Mouse (Mus musculus) lung, postnatal 4 days (tissue): ENCODE data around the gene Ciz1.
A peak's percentile ranks its signal among the peaks of the same experiment; 100 is the strongest.

Experiments
- DNase-seq, 2 experiments: peaks; one replicate each; pipeline ENCODE4 v3.0.0; 2021

Gene Ciz1

DNA sequence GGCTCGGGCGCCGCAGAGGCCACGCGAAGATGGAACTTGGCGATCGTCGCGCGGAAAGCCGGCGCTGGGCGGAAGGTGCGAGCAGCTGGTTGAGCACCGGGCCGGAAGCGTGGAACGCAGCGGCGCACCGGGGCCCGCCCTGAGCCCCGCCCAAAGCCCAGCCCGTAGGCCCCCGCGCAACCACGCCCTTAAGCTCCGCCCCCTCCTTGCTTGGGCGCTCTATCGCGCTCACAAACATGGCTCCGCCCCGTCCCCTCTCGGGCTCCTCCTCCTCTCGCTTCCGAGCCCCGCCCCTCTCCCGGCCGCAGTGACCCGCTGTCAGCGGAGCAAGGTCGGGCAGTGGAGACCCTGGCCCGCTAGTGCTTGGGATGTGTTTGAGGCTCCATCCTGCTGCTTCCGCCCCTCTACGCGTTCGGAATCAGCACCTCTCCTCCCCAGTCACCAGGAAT lies 29.7 kb downstream of the Ciz1 start, which contains the start of gene 1110008P14Rik:
TSS of gene 1110008P14Rik (minus strand) at position 164 of the 449 bp plus-strand sequence.
- peak; percentile 95 to 97 for DNase-seq

DNA sequence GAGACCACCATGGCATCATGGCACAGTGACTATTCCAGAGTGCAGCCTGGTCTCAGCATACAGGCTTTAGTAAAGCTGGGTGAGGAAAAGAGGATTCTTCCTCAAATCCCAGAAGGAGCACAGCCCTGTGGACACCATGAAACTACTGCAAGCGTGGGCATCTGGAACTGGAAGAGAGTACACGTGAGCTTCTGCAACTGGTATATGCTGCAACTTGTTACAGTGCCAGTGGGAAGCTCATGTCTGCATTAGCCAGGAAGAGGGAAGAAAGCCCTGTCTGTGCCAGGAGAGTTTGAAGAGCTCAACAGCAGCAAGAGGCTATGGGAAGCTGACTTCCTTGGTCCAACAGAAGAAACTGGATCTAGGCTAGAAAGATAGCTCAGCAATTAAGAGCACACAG lies 30.6 kb downstream of the Ciz1 start:
- DNase-seq, result no peak

DNA sequence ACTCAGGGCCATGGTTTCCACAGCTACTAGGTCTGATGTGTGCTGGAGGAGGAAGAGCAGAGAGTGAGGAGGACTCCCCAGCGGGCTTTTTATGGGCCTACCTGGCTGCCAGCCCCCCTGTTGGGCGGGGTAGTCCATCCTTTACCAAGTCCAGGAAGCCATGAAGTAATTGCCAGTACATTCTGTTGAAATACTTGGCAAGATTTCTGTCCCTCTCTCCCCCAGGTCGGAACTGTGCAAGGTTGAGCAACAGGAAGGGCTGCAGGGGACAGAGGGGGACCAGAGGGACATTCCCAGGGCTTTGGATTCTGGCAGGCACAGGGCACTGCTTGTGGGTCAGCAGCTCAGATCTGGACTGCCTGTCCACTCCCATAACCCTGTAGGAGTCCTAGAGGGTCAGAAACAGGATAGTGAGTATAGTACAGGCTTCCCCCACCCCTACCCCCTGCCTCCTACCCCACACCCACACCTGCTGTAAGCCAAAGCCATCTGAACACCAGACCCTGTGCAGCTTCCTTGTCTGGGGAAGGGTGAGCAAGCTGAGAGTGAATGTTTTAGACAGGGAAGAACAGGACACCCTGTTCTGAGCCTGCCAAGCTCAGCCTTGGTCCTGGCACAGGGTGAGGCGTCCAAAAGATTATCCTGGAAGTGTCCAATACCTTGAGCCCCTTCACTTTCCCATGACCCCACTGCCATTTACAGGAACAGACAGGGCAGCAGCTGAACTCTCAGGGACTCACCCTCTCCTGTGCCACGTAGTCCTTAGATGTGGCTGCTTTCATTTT lies 35.8 kb downstream of the Ciz1 start, which contains the start of gene Lcn2:
TSS of gene Lcn2 (minus strand) at position 547 of the 785 bp plus-strand sequence.
- DNase-seq, result peak; percentile 35 to 55

DNA sequence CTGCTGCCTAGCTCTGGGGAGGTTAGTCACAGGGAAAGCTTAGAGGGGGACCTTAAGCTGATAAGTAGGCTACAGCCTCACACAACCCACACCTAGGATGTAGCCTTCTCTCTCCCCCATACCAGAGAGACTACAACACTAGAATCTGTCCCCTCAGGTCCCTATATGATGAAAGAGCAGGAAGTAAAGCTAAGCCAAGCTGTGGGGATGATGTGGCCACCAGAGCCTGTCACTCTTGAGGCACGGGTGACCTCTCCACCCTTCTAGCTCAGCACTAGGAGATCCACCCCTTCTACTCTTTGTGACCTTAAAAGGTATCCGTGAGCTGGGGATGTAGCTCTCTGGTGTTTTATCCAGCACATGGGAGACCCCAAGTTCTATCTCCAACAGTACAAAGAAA lies 37.0 kb downstream of the Ciz1 start:
- no peak for DNase-seq

DNA sequence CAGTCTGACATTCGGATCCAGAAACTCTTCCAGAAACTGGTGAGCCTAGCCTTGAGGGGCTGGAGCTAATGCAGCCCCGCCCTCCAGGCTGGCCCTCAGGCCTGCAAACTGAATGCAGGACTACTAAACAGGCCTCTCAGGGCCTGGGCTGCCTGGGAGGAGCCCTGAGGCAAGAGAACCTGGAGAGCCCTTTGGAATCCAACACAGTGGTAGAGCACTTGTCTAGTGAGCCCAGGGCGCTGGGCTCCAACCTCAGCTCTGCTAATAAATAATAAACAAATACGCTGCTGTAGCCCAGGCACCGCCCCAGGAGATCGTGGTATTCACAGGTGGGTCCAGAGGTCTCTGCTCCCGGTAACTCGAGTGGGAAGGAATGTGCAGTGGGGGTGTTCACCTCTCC lies 38.7 kb downstream of the Ciz1 start:
- peak; percentile 42 to 73 for DNase-seq

DNA sequence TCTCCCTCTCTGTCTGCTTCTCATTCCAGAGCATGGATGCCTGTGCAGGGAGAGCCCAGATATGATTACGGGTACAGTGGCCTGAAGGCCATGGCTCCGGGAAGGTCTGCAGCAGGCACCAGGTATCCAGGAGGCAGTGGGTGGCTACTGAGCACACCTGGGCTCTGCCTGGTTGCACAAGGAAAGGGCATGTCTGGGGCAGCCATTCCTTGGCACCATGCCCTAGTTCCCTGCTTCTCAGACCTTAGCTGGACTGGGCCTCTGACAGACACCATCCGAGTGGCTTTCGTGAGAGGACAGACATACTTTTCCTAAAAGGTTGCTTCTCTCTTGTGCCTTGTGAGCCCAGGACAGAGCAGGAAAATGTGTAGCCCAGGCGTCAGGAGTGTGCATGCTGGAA lies 39.9 kb downstream of the Ciz1 start:
- peak; percentile 69 to 70 for DNase-seq

DNA sequence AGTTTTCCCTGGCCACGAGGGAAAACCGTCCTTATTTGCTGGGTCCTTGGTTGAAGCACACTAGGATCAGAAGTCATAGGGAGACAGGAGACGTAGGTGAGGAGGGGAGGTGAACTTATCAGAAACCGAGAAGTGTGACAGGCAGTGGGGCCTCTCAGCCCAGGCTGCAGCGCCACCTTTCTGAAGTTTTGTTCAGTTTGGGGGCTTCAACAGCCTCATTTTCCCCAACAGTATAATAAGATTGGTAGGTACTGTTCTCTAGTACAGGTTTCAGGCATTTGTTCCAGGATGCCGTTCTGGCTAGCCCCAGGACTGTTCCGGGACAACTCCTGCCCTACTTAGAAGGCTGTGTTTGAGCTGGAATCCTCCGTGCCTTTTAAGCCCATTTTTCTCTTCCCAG lies 42.8 kb downstream of the Ciz1 start:
- DNase-seq, result peak; percentile 46 to 64

DNA sequence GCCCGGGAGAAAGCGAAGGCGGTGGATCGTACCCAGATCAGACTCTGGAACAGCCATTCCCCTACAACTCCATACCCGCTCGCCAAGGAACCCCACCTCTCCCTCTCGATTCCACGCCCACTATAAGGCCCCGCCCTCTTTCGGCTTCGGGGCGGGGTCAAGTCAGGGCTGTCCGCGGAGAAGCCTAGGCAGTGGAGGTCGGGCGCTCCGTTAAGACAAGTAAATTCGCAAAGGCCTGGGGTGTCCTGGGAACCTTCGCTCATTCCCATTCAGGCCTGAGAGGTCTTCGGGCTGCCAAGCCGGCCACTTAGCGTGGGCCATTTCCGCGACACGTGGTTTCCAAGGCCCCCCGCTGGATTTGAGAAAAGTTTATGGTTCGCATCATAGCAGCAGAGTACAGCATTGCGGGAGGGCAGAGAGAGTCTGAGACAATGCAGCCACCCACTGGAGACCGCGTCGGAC lies 43.4 kb downstream of the Ciz1 start, which contains the start of gene Ptges2:
TSS of gene Ptges2 (plus strand) at position 413 of the 462 bp plus-strand sequence.
- DNase-seq, result peak; percentile 93 to 94

DNA sequence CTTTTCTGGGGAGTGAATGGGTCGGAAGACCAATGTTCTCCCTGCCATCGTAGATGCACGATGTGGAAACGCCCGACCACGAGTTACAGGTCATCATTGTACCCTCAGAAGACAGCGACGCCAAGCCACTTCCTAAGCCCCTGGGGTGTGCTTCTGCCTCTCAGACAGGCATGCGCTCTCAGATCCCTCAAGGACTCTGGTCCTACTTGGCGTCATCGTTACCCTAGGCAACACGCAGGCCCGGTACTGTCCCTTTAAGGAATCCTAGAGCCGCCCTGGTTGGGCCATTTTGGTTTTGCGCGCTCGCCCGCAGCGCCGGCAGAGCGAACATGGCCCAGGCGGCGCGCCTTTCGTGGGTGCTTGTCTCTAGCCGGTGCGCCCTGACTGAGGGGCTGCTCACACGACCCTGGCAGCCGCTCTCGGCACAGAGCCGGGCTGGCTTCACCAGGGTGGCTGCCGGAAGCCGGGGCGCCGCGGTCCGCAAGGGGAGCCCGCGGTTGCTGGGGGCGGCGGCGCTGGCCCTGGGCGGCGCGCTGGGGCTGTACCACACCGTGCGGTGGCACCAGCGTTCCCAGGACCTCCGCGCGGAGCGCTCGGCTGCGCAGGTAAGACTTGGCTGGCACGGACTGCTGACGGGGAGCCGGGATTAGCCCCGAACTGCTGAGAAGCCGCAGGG lies 44.0 kb downstream of the Ciz1 start:
- DNase-seq, result peak; percentile 92 to 94

DNA sequence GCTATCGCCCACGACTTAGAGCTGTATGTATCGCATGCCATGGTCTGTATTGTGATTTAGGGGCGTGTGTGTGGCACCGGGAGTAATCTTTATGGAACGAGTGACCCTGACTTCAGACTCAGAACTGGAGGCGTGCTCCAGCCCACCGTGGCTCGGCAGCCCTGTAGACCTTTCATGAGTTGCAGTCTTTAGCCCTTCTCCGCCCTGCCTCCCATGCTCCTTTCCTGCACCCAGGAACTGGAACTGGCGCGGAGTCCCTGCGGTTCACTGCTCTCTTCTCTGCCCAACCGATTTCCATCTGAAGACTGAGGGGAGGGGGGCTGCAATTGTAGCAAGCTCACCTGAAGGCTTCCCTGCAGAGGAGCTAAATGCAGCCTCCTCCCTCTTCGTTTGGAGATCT lies 44.6 kb downstream of the Ciz1 start:
- peak in 1 of 2 experiments; percentile 28 for DNase-seq

DNA sequence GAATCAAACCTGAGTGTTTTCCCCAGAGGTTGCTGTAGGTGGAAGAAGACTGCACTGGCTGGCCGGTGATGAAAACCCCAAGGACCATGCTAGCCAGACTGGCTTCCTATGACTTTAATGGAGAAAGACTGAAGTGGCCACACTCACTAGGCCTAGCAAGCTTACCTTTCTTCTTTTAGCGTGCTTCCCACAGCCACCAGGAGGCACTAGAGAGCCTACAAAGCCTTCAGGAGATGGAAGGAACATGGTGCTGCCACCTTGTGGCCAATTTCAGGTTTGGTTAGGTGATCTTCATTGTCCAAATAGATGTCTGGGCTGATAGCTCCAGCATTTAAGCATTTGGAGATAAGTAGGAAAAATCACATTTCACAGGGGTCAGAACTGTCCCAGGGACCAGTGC lies 52.5 kb downstream of the Ciz1 start:
- DNase-seq, result peak; percentile 83 to 96

DNA sequence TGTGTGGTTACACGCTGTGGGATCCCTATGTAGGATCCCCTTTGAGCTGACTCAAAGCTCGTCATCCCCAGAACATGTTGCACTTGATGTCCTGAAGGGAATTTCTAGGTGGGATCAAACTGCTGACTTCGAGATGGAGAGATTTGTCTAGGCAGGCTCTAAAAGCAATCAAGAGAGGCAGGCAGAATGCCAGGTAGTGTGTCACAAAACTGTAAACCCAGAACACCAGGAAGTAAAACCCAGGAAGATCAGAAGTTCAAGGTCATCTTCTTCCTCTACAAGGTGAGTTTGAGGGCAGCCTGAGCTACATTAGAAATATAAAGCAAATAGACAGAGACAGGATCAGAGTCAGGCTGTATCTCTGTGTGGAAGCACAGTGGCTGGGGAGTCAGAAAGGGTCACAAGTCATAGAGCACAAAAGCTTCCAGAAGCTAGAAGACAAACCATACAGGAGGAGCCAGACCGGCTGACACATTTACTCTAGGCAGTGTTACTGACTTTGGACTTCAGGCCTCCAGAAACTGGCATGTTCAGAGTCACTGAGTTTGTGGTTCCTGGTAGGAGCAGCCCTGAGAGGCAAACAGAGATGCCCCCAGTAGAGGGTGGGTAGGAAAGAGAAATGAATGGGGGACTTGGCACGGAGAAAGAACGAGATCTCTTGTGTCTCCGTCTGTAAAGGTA lies 55.2 kb downstream of the Ciz1 start:
- no peak for DNase-seq

DNA sequence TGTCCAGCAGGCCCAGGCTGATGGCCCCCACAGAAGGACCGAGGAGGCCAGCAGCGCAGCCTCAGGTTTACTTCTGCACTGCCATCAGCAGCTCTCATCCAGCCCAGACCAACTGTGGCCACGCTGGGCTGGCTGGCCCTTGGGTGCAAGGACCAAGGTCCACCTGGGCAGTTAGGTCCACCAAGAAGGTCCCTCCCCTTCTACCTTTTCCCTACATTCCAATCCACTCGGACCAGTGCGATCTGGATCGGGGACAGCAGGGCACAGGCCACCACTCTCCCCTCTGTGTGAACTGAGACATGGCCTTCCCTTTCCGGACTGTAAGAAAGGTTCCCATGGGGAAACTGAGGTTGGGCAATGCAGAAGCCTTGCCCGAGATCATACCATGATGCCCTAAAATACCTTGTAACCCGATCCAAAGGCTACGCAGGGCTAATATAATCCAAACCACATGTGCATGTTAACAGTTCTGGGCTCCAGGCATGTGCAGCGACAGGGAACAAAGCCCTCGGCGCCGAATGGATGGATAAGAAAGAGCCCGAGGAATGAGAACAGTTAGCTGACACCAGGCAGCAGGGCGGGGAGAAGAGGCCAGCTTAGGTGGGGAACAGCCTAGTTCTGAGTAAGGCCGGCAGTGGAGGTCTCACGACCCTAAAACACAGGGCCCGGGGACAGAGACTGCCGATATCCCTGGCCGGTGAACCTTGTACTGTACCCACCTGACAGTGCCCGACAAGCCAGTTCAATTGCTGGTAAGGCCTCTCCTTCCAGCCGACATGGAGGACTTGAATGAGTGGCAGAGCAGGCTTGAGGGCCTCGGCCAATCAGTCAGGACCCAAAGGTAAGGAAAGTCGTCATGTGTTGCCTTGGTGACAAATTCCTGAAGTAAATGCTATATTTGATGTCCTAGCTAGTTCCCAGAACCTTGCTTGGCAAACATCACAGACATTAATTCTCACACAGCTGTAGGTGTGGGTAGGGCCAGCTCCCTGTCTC lies 56.6 kb downstream of the Ciz1 start:
- DNase-seq, result peak in 1 of 2 experiments; percentile 51

DNA sequence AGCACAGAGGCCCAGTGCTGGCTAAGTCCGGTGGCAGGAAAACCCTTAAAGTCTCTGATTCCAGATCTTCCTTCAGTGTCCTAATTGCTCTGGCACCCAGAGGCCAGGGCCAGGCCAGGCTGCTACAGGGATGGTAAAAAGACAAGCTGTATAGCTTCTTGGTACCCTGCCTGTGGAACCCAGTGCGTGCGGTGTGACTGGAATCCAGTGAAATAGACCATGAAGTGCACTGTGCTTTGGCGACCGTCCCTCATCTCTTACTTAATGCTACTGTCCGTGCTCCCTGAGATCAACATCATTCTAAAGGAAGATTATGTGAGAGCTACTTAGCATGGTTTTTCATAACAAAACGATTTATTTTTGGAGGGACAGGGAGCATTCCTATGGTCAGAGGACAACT lies 59.3 kb downstream of the Ciz1 start:
- no peak for DNase-seq

DNA sequence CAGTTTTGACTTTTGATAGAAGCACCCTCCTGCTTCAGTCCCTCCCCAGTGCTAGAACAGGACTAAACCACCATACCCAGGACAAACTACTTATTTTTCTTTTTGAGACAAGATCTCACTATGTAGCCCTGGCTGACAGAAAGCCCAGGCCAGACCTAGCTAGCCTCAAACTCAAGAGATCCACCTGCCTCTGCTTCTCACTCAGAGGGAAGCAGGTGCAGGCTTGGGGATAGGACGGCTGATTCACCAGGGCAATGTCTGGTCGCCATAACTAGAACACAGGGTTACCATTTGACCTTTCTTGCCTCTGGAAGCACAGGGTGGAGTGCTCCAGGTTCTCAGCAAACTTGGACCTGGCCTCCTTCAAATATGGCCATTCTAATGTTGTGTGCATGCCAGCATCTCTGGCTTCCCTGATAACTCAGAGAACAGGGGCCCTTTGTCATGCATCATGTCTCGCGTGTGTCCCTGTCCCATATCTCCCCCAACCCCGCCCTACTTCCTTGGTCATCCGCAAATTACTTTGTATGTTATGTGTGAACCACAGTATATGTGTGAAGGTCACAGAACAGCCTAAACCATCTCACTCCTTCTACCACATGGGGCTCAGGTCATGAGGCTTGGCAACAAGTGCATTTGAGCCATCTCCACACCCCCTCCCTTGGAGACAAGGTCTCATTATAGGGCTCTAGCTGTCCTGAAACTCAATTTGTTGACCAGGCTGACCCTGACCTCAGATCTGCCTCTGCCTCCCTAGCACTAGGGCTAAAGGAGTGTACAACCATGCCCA lies 60.8 kb downstream of the Ciz1 start:
- no peak for DNase-seq

DNA sequence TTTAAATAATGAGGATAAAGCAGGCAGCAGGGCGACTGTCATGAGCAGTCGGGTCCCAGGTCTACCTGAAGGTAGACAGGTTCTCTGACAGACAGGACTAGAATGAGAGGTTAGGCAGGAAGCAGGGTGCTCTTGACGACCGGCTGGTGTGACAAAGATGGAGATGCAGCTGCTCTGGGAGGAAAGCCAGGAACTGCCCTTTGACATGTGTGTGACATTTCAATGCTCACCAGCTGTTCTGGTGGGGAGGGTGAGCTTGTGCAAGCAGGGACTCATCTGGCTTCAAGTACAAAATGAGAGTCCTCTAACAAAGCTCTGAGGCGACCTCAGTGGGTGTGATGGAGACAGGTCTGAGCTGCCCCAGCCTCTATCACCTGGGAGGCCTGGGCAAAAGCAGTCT lies 61.8 kb downstream of the Ciz1 start:
- DNase-seq, result peak; percentile 63 to 83

DNA sequence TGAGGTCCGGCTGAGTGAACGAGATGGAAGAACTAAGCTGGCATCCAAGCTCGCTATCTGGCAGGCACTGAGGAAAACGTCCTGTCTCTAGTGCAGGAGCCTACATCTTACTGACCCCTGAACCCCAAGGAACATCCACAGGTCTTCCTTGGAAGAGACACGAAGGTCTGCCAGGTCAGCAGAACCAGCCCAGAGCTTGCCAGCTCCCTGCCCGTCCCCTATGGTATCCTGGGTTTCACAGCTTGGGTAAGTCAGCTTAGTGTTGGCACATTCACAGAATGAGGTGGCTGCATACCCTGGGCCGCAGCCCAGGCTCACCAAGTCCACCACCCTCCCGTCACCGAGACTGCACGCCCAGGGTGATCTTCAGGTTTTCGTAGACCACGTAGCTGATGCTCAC lies 63.7 kb downstream of the Ciz1 start:
- no peak for DNase-seq

DNA sequence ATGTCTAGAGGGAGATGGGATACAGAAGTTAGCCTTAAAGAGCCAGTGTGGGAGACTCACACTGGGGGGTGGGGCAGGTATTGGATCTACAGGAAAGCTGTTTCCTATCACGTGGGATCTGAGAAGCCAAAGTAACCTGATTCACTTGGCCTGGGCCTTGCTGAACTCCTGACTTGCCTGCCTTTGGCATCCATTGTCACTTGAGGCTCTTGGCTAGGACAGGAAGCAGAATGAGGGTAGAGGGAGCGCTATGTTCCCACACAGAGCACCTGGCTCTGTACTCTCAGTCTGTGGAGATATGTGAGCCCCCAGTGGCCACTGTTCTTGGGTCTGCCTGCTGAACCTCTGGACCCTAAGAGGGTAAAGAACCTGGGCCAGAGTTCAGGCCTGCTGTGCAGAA lies 64.4 kb downstream of the Ciz1 start:
- no peak for DNase-seq

DNA sequence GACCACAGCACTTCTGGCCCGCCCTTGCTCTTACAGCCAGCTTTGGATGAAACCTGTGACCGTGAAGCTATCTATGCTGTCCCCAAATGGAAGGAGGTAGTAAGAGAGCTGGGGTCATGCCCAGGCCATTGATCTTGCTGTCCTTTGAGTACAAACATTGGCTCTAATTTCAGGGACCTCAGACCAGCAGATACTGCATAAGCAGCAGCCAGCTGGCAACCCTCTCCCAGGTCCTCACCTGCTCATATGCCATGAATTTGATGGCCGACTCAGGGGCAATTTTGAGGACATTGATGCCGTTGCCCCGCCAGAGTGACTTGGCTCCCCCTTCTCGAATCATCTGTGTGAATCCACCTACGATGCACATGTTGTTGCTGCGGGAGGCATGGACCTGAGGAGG lies 65.4 kb downstream of the Ciz1 start:
- DNase-seq, result no peak

DNA sequence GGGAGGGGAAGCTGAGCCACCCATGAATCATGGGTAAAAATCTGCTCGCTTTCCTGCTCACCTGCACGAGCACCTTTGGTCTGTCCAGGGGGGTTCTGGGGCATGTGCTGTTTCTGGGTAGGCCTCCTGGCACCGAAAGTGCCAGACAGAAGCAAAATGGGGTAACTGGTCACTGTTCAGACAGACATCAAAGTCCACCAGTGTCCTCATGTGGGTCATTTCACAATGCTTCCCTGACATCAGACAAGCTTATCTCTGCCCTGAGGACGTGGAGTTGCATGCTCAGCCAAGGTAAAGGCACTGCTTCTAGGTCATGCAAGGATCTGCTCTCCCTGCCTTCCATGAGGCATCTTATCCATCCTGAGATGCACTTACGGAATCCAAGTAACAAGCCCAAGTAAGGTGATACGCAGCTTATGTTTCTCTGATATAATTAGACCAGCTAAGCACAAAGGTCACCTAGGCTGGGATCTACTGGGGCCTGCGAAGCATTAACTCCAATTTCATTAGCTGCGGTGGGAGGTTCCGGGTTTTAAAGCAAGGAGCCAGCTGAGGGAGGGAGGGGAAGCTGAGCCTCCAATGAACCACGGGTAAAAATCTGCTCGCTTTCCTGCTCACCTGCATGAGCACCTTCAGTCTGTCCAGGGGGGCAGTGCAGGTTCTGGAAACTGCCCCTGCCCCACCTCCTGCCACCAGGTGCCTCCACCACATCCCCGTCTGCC lies 66.5 kb downstream of the Ciz1 start:
- DNase-seq, result no peak

DNA sequence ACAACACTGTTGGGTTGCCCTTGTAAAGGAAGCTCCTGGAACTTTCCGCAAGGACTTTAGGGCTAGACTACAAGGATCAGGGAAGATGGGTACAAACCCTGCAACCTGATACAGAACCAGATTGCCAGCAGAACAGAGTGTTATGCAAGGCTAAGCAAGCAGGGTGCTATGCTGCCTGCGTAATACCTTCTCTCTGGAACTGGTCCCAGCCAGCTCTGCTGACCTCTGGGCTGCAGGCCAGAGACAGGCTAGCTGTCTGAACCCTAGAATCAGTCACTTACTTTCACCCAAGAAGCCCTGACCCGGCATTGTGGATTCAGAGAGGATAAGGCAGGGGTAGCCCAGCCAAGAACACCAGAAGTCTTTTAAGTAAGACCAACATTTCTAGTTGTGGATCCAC lies 67.2 kb downstream of the Ciz1 start:
- peak; percentile 49 to 75 for DNase-seq
